Mouse (Mus musculus) bone marrow, adult 2 months (tissue): ENCODE data around the gene Gm29735.

Experiments
- CTCF ChIP-seq: fragments of 200-500 bp; IDR thresholded peaks from 2 replicates; pipeline ENCODE4 v1.5.1; 2011; ENCODE audit warnings: low read length, control low read depth; ENCODE audit not compliant: control insufficient read depth, insufficient read depth
- POLR2A ChIP-seq: fragments of 200-500 bp; IDR thresholded peaks from 2 replicates; pipeline ENCODE4 v1.6.1; 2011; ENCODE audit warnings: low read depth, mild to moderate bottlenecking, control low read depth, low read length, borderline replicate concordance; ENCODE audit not compliant: control insufficient read depth

GRCm38 (mm10) chr7:142152191-142152590, 4.7 kb downstream of the Gm29735 start:
- no peak for TF ChIP-seq CTCF
- TF ChIP-seq POLR2A: no peak
